Mouse (Mus musculus): ENCODE results near the gene Rapgef2.

DNA sequence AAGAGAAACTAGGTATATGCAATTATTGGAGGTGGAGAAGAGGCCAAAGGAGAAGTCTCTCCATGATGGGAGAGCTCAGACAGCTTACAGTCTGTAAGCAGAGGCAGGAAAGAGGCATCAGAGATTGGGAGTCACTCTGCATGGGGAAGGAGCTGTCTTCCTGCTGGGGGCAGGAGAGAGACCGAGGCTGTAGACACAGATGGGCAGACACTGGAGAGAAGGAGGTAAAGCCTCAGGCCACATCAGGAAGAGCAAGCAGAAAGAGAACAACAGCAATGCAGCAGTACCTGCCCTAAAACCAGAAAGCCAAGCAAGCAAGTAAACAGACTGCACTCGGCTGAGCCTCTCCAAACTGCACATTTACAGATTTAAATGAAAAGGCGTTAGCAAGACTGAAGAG, 81.2 kb downstream of the Rapgef2 start:
- TF ChIP-seq POLR2A (IDR thresholded peaks at IDR 0.05; ENCODE audit: control insufficient read depth, extremely low read depth, insufficient read depth, low read length, poor library complexity): no peak
- no peak for TF ChIP-seq CTCF (IDR thresholded peaks at IDR 0.05; ENCODE audit: borderline replicate concordance, control insufficient read depth, extremely low read depth, insufficient read depth, low read length, poor library complexity)

All from thymus, adult 2 months (tissue).